Mouse (Mus musculus) frontal cortex, adult (tissue): ENCODE data around the gene Ncaph2.
A peak's percentile ranks its signal among the peaks of the same experiment; 100 is the strongest.

Experiments
- ATAC-seq: cut with Nextera tagmentation; 2 replicates; pipeline ENCODE4 v1.9.2; 2017; ENCODE audit warnings: mild to moderate bottlenecking, moderate library complexity, mixed read lengths; ENCODE audit not compliant: low TSS enrichment

Gene Ncaph2

DNA sequence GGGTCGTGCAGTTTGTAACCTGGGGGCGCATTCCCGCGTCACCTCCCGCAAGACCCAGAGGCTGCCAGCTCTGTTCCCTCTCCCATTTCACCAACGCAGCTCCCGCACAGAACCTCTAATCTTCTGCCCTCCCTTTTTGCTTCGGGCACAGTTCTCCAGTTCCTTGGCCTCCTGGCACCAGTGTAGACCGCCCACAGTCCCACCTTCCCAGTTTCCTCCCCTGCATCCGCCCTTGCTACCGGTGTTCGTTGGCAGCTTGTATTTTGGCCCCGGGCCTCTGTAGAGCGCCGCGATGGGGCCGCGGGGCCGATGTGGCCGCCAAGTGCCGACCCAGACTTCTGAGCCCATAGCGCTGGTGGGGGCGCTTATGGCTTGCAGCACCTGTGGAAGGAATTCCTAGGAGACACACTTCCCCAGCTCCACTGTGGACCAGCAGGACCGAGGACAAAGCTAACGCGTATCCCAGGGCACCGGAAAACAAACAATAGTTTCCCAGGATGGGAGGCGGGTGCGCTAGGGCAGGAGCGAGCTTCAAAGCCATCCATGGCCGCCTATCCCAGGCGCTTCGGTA, 23.4 kb downstream of the Ncaph2 start, which contains the start of gene Odf3b:
Gene Odf3b, minus strand, starts transcription at position 452 of the 571 bp plus-strand sequence.
- peak; percentile 40 for ATAC-seq

DNA sequence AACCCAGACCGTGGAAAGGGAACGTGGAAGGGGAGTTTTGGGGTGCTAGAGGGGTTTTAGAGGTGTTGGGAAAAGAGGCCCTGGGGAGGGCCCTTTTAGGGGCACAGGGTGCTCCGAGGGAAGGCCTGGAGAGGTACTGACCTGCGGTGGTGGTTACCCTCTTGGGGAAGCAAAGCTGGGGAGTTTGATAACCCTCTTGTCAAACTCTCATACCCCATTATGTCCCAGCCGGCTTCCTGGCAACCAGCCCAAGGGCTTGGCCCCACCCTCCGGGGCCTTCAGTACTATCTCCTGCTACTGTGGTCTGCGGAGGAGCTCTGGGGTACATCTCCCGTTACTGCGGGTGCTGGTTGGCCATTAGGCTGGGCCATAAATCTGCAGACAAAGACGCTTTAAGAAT, 23.9 kb downstream of the Ncaph2 start:
- ATAC-seq = no peak

DNA sequence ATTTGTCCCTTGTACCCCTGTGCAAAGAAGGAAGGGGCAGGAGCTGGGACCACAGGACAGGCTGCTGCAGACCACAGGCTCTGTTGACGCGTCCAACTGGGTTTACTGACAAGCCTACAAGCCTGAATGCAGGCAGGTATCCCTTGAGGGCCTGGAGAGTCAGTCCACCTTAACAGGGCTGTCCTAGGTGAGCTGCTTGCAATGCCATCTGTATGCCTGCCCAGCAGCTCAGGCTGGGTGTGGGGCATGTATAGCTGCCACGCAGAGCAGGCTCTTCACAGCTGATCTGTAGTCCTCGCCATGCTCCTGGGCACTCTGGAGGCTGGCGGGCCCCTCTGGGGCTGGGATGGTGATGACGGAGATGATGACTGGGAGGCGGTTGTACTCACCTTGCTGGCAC, 29.1 kb downstream of the Ncaph2 start, which contains the start of gene Klhdc7b:
Gene Klhdc7b, plus strand, starts transcription at position 301 of the 400 bp plus-strand sequence.
- ATAC-seq = no peak

DNA sequence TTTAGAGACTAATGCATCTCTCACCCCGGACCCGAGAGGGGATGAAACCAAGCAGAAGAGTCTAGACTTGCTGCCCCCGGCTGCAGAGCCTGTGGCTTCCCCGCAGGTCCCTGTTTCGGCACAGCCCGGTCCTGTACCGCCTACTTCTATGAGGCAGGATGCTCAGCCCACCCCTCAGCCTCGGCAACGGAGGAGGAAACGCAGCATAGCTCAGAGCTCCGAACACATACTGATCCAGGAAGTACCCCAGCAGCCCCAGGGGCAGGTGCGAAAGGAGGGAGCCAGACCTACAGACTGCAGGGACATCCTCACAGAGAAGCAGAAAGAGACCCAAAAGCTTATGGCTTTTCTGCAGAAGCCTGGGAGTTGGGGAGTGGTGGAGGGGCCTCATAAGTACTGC, 31.6 kb downstream of the Ncaph2 start:
- no peak for ATAC-seq

DNA sequence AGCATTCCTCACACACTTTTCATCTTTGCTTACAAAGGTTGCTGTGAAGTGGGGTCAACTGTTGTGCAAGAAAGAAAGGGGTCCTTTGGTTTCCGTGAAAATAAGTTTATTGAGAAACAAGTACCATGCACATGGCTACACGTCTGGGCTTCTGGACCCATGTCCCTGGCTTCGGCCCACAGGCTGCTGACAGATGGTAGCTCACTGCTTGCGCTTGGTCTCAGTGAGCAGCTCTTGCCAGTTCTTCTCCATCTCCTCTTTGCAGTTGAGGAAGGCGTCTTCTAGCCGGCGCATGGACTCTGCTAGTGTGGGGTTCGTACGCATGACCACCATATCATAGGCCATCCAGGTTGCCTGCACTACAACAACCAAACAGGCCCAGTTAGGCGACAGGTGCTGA, 34.6 kb downstream of the Ncaph2 start:
- ATAC-seq = no peak

DNA sequence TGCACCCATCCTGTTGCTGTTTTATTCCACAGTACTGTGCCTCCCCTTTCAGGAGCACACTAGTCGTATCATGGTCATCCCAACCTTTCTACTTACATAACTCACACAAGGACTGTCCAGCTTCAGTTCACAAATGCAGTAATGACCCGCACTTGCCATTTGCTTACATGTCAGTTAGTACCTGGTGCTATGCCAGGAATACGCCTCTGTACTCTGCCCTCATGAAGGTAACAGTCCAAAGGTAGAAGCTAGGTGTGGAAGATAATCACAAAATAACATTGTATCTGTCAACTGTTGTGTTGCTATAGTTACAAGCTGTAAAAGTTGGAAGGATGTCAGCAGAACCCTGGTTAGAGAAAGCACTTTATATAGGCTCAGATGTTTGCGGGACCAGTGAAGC, 41.4 kb downstream of the Ncaph2 start:
- ATAC-seq = no peak

DNA sequence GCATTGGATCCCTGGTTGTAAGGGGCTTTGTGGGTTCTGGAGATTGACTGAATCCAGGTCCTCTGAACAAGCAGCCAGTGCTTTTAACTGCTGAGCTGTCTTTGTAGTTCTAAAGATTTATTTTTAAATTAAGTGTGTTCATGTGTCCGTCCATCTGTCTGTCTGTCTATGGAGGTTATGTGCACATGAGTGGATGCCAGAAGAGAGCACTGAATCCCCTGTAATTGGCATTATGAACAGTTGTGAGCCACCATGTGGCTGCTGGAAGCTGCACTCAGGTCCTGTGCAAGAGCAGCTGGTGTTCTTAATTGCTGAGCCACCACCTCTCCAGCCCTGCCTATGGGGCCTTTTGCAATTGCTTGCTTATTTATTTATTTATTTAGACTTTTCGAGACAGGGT, 42.6 kb downstream of the Ncaph2 start:
- ATAC-seq = no peak

DNA sequence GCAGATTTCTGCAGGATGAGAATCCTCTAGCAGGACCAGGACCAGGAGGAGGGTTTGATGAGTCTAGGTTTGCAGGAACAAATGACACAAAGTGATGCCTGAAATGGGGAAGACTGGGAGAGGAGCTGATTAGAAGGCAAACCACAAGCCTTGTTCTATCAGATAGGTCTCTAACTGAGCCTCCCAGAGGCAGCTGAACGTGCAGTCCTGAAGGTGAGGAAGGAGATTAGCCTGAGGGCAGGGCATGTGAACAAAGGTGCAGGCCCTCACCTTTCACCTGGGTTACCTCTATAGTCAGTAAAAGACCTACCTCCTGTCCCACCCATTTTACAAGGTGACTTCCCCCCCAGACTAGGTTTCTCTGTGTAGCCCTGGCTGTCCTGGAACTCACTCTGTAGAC, 44.2 kb downstream of the Ncaph2 start:
- no peak for ATAC-seq

DNA sequence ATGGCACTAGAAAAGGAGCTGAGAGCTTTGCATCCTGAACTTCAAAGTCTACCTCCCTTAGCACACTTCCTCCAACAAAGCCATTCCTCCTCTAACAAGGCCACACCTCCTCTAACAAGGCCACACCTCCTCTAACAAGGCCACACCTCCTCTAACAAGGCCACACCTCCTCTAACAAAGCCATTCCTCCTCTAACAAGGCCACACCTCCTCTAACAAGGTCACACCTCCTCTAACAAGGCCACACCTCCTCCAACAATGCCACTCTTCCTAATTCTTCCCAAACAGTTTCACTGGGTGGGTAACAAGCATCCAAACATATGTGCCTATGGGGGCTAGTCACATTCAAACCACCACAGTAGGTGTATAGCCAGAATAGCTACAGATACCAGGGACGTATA, 47.0 kb downstream of the Ncaph2 start:
- ATAC-seq = no peak

DNA sequence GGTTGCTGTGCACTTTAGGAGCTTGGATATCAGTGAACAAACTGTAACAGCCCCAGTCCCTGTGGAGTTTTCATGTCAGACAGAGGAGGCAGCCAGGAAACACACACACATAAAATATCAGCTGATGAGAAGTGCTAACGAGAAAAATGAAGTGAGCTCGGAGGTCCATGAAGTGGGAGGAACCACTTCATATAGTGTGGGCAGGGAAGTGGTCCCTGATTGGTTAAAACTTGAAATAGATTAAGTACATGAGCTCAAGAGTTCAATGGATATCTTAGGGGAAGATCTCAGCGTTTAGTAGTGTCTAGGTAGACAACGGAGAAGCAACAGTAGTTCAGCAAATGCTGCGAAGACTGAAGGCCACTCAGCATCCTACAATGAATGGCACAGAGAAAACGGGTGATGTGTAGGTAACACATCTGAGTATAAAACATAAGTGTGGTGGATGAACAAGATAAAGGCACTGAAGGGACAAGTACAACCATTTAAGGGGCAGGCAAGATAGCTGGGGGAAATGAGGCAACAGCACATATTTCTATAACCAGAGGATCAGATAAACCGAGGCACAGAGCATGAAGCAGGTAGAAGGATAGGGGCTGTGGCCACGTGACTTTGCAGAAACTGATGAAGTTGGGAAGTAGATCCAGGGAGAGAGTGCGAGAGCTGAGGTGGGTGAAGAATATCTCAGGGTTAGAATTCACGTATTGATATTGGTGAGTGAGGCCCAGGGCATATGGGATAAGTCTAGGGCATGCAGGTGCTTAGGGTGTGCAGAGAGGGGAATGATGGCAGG, 49.5 kb downstream of the Ncaph2 start:
- ATAC-seq = no peak

DNA sequence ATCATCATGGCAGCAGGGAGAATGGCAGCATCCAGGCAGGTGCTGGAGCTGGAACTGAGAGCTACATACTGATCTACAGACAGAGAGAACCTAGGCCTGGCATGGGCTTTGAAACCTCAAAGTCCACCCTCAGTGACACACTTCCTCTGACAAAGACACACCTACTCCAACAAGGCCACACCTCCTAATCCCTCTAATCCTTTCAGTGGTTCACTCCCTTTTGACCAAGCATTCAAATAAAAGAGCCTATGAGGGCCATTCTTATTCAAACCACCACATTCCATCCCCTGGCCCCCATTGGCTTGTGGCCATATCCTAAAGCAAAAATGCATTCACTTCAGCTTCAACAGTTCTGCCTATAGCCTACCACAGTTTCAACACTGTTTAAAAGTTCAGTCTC, 51.2 kb downstream of the Ncaph2 start:
- no peak for ATAC-seq

DNA sequence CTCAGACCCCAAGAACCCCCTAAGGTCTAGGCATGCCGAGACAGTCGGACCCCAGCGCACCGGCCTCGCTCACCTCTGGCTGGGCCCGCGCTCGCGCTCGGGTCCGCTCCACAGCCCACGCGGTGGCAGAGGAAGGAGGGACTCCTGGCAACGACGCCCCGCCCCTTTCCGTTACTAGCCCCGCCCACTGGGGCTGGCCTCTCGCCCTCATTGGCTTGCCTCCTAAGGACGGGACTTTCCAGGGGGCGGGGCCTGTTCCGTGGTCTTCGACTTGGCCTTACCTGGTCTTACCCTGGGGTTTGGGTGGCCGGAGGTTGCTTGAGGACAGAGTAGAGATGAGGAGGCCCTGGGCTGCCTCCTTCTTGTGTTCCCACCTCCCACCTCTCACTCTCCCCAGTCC, 54.6 kb downstream of the Ncaph2 start, which contains the start of gene Syce3:
Gene Syce3, minus strand, starts transcription at position 386 of the 400 bp plus-strand sequence.
- ATAC-seq = no peak

DNA sequence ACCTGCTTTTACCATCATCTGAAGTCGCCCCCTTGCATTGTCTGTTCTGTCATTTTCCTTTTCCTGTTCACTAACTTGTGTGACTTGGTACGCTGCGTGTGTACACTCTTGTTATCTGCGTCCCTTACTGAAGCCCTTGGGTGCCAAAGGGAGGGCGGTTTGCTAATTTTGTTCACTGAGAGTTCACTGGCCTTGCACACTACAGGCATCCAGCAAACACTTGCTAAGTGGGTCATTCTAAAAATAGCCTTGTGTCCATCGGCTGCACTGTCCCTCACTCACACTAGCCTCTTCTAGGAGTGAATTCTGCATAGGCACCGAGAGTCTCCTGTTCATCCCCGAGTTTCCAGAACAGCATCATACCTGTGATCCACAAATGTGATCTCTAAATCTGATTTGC, 59.8 kb downstream of the Ncaph2 start:
- ATAC-seq = no peak

DNA sequence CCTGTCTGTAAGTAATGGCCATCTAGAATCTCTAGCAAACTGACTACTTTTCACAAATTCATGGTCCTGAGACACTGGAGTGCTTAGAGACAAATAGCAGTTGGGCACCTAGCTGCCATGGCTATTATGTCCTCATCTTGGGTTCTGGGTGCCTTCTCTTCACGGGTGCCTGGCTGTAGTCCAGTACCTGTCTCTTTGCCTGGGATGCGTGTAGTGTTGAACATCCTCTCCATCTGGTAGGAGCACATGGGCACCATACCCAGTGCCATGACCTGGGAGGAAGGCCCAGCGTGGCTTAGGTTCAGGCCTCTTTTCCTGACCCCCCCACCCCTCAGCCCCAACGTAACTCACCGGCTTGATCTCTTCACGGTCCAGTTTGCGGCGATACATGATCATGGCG, 66.4 kb downstream of the Ncaph2 start:
- no peak for ATAC-seq
